Mouse (Mus musculus) retina, adult 2 months (tissue): ENCODE measurements around the gene U2af1.

ENCODE experiments used
- DNase-seq: peaks from one replicate; pipeline ENCODE4 v3.0.0-alpha.2; 2012; ENCODE audit warnings: low read depth, low spot score

The U2af1 gene

DNA sequence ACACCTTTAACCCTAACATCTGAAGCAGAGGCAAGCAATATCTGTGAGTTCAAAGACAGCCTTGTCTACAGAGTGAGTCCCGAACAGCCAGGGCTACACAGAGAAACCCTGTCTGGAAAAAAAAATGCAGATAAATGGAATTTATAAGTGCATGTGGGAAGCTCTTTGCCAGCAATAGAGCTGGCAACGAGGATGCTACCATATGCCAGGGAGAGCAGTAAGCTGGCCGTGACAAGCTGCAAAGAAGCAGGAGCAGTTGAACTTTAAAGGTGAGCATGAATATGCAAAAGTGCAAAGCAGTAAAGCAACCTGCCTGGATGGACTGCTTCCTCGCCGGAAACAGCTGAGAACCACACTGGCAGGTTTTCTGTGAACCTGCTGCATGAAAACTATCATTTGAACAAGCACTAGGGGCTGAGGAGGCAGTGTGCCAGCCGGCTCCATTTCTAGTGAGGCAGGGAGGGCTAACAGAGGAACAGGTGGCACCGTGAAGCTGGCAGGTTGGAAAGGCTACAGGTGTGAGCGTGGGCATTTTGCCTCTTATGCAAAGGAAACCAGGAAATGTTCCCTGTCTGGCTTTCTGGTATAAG lies 2.1 kb upstream of the U2af1 start:
- DNase-seq: no peak

GRCm38 (mm10) chr17:31658136-31658467 lies 590 bp downstream of the U2af1 start:
- no peak for DNase-seq

GRCm38 (mm10) chr17:31657141-31657983 lies 1.3 kb downstream of the U2af1 start:
- no peak for DNase-seq

DNA sequence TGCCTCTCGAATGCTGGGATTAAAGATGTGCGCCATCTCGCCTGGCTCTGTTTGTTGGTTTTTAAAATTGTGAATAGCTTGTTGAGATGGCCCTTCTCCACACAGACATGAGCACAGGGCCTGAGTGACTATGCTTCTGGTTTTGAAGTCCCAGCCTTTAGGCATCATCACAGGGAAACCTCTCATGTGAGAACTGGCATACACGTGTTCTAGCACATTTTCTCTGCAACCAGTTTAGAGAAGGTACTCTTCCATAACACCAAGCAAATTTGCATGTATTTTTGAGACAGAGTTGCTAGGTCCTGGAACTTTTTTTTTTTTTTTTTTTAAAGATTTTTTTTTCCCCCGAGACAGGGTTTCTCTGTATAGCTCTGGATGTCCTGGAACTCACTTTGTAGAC lies 2.0 kb downstream of the U2af1 start:
- DNase-seq: no peak

DNA sequence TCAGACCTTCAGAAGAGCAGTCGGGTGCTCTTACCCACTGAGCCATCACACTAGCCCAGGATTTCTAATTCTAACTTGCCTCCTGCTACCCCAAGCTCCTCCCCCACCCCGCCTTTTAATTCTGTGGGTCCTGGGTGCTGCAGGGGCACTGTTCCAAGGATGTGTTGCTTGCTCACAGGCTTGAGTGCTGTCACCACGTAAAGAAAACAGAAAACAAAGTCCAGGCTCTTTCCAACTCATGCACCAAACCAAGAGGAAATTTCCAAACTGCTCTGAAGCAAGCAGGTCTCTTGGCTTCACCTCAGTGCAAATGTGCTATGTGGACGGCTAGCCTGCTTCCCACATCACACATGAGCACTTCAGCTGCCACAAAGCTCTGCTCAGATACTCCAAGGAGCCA lies 3.3 kb downstream of the U2af1 start:
- no peak for DNase-seq

DNA sequence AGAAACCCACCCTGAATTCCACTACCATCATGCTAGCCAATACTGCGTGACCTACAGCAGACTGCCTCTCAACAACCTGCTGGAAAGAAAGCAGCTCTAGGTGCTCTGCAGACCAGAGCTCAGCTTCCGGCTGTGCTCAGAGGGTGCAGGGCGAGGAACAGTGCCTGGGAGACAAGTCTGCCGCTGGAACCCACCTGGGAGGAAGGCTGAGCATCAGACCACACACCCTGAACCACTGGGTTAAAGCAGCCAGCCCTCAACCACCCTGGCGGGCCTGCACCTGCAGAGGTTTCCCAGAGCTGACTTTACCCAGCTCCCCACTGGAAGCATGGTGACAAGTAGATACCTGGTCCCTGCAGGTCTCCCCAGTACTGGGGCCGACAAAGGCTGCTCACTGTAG lies 5.4 kb downstream of the U2af1 start:
- DNase-seq: no peak

DNA sequence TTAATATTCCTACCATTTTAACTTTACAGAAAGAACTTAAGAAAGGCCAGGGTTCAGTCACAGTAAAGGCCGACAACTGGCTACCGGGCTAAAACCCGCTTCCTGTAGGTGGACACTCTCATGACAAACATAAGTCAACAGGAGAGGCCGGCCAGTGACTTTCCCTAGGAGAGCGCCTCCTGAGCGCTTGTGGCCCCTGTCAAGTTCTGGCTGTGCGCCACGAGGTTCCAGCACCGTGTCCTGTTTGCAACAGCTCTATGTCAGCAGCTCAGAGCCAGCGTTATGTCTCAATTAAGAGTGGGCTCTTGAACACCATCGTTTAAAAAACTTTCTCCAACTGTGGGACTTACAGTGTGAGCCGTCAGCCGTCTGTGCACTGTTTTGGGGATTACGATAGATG lies 6.5 kb downstream of the U2af1 start:
- no peak for DNase-seq

GRCm38 (mm10) chr17:31646199-31647002 lies 12.3 kb downstream of the U2af1 start:
- DNase-seq: no peak

GRCm38 (mm10) chr17:31642913-31643312 lies 15.8 kb downstream of the U2af1 start:
- no peak for DNase-seq

- DNase-seq: no peak
These were observed 16.4 kb downstream of the U2af1 start for GRCm38 (mm10) chr17:31642331-31642730.

DNA sequence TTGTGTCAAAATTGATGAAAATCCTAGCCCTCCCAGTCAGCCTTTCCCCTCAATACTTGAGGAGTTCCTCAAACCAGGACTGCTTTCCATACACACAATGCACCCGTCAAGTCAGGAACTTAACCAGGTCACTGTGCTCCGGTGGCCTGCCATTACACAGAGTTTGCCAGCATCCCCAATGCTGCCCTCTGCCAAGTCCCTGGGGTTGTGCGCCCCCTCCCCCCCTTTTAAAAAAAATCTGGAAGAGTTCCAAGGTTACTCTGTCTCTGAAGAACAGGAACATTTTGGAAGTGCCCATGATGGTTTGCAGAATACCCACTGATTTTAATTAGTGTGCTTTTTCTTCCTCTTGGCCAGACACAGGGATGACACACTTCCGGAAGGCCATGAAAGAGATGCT lies 19.0 kb downstream of the U2af1 start:
- no peak for DNase-seq

GRCm38 (mm10) chr17:31637866-31638570 lies 20.7 kb downstream of the U2af1 start:
- DNase-seq: no peak

GRCm38 (mm10) chr17:31636942-31637811 lies 21.5 kb downstream of the U2af1 start, which contains the start of gene Cbs:
Gene Cbs (minus strand): TSS chr17:31637238.
- DNase-seq: no peak

DNA sequence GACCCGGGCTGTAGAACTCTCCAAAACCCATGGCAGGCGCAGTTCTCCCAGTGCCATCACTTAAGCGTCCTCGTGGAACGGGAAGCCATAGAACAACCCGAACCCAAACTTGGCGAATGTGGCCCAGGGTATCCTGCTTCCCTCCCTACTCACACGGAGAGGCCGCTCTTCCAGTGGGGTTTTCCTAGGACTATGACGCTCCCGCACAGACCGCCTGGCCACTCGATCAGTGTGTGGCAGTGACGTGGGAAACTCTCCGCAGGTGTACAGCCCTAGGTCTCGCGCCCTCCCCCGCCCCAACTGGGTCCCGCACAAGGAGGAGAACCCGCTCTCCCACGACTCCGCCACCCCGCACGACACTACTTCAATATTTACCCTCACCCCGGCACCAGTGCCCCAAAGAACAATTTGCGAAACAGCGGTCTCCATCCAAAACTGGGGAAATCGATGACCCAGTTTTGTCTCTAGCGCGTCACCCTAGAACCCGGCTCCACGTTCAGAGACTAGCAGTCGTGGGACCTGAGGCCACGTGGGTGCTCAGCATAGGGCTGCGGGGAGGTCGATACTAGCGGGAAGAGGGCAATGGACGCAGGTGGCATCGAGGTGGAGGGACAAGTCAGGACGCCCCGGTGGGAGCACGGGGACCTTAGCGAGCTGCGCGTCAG lies 22.3 kb downstream of the U2af1 start:
- DNase-seq: no peak

DNA sequence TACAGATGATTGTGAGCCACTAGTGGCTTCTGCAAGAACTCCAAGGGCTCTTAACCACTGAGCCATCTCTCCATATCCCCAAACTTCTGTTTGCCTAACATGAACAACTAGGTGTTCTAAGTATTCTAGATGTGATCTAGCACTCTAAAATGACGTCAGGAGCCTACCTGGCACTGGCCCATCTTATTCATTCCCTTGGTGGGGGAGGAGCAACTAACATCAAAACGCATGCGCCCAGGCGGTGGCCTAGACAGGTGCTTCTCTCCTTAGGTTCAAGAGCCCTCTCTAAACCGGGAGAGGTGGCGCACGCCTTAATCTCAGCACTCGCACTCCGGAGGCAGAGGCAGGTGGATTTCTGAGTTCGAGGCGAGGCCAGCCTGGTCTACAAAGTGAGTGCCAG lies 22.9 kb downstream of the U2af1 start:
- no peak for DNase-seq

DNA sequence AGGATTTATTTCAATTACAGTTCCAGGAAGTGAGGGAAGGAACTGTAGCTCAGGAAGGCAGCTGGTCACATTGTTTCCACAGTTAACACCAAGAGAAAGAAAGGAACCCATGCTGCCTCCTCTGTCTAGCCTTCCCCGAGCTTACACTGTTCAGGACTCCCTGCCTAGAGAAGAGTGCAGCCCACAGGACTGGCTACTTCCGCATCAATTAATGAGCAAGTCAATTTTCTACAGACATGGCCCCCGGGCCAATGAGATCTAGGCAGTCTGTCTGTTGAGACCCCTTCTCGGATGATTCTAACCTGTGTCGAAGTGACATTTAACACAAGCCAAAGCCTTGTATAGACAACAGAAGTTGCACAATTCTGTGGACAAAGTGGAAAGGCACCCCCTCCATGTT lies 23.8 kb downstream of the U2af1 start:
- DNase-seq: no peak

- no peak for DNase-seq
These were observed 25.7 kb downstream of the U2af1 start for GRCm38 (mm10) chr17:31633007-31633406.

- DNase-seq: no peak
These were observed 27.5 kb downstream of the U2af1 start for GRCm38 (mm10) chr17:31631081-31631800.

- DNase-seq: no peak
These were observed 30.7 kb downstream of the U2af1 start for GRCm38 (mm10) chr17:31627961-31628360.

- DNase-seq: no peak
These were observed 35.6 kb downstream of the U2af1 start for GRCm38 (mm10) chr17:31623101-31623500.
